Mouse (Mus musculus): ENCODE measurements around the gene Carns1.

DNA sequence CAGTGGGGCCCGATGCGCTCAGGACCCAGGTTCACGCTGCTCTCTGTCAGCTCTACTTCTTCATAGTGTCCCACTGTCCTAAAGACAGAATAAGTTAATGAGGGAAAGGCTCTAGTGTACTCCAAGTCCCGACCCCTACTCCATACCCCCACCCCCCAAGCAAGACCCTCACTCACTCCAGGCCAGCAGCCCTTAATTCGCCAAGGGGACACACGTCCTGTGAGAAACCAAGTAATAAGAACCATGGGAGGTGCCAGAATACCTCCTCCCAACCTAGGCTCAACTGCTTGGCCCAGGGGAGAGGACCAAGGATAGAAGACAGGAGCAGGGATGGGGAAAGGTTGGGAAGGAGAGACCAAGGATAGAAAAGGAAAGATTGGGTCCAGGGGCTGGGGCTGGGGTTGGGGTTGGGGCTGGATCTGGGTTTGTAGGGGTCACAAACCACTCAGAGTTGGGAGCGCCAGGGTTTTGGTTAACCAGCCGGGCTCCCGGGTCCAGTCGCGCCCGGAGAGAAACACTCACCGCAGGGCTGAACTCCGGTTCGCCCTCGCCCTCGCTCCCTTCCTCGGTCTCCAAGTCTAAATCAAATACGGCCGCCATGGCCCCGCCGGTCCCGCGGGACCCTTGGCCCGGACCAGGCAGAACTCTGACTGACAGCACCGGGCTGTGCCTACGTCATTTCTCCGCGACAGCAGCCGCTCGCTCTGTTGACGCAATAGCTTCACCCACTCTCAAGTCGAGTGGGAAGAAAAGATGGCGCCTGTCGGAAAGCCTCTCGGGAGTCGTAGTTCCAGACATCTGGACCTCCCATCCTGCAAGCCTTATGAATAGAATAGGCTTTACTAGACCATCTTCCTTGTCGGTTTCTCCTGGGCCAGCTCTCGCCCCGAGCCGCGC is 12.4 kb downstream of the Carns1 start, which contains the start of gene Rps6kb2:
- TF ChIP-seq CTCF (IDR thresholded peaks at IDR 0.05; ENCODE audit: low read depth) (no peak; the same call in 1 of the 2 replicates), EP300 (IDR thresholded peaks at IDR 0.05; ENCODE audit: low read depth) (peak; percentile 64; the same call in 1 of the 2 replicates)

Measured in heart, postnatal 0 days (tissue).